Mouse (Mus musculus) lung, adult 2 months (tissue): ENCODE data around the gene Adgrg1.

Experiments used
- CTCF ChIP-seq: fragments of 200-500 bp; IDR thresholded peaks from 2 replicates; pipeline ENCODE4 v1.5.1; 2011; ENCODE audit warnings: mild to moderate bottlenecking, low read length, control low read depth; ENCODE audit not compliant: insufficient read depth
- POLR2A ChIP-seq: fragments of 200-500 bp; IDR thresholded peaks from 2 replicates; pipeline ENCODE4 v1.6.1; 2011; ENCODE audit warnings: low read depth, mild to moderate bottlenecking, control low read depth, low read length, borderline replicate concordance; ENCODE audit errors: extremely low read depth

GRCm38 (mm10) chr8:94989711-94990110 is 15.2 kb downstream of the Adgrg1 start:
- no peak for TF ChIP-seq CTCF
- no peak for TF ChIP-seq POLR2A
